Mouse (Mus musculus): ENCODE data around the gene Brsk1. TPM values are rescaled to one million over a fixed set of nuclear protein-coding genes. Genes with fewer than 3 reads are reported as not detected.

Brsk1 gene
- polyA plus RNA-seq, 1 experiment from 2014 or later = 7.1 TPM

- peak; percentile 48 for ATAC-seq
- WGBS = 2% methylated on average over 10 of the region's 14 CpGs
Measured at GRCm38 (mm10) chr7:4740309-4740727, 49.9 kb downstream of the Brsk1 start.

GRCm38 (mm10) chr7:4741151-4741550, 50.7 kb downstream of the Brsk1 start:
- no peaks in the 10 kb centered on the region for H3K9me3 ChIP-seq (ENCODE audit: control insufficient read depth, low read length)
- WGBS = 4% methylated on average over 4 of the region's 4 CpGs
- H3K27ac ChIP-seq (ENCODE audit: low read depth, low read length) = peak overlapping the region; percentile 95
- H3K4me3 ChIP-seq (ENCODE audit: low read length) = peak overlapping the region; percentile 75
- H3K36me3 ChIP-seq (ENCODE audit: control insufficient read depth, insufficient read depth, low read length) = no peaks in the 10 kb centered on the region
- no peak for ATAC-seq
- H3K9ac ChIP-seq (ENCODE audit: low read depth, low read length) = peak overlapping the region; percentile 91
- peak overlapping the region; percentile 85 for H3K4me2 ChIP-seq (ENCODE audit: low read length)
- H3K27me3 ChIP-seq (replicated peaks; ENCODE audit: control insufficient read depth, insufficient read depth, low read length) = no peaks in the 10 kb centered on the region
- H3K4me1 ChIP-seq (ENCODE audit: control insufficient read depth, insufficient read depth, low read depth, low read length) = peaks cover 25% of the 10 kb centered on the region

More at GRCm38 (mm10) chr7:4740309-4740727, 49.9 kb downstream of the Brsk1 start:
- Histone ChIP-seq H3K4me2 (ENCODE audit: low read length) (peak overlapping the region; percentile 85), H3K36me3 (ENCODE audit: control insufficient read depth, insufficient read depth, low read length) (no peaks in the 10 kb centered on the region), H3K9ac (ENCODE audit: low read depth, low read length) (peak overlapping the region; percentile 91), H3K27ac (ENCODE audit: low read depth, low read length) (peak overlapping the region; percentile 95), H3K4me1 (ENCODE audit: control insufficient read depth, insufficient read depth, low read depth, low read length) (peaks cover 25% of the 10 kb centered on the region), H3K9me3 (ENCODE audit: control insufficient read depth, low read length) (no peaks in the 10 kb centered on the region), H3K27me3 (replicated peaks; ENCODE audit: control insufficient read depth, insufficient read depth, low read length) (no peaks in the 10 kb centered on the region), H3K4me3 (ENCODE audit: low read length) (peak overlapping the region; percentile 75)

GRCm38 (mm10) chr7:4741672-4742481, 51.5 kb downstream of the Brsk1 start:
- no peak for ATAC-seq
- Histone ChIP-seq H3K4me3 (ENCODE audit: low read length) (peak overlapping the region; percentile 75), H3K9ac (ENCODE audit: low read depth, low read length) (peak overlapping the region; percentile 91; the same call in 1 of the 2 replicates), H3K27ac (ENCODE audit: low read depth, low read length) (peak overlapping the region; percentile 95), H3K36me3 (ENCODE audit: control insufficient read depth, insufficient read depth, low read length) (peaks cover 5% of the 10 kb centered on the region; the same call in 1 of the 2 replicates), H3K4me1 (ENCODE audit: control insufficient read depth, insufficient read depth, low read depth, low read length) (peaks cover 25% of the 10 kb centered on the region), H3K9me3 (ENCODE audit: control insufficient read depth, low read length) (no peaks in the 10 kb centered on the region), H3K4me2 (ENCODE audit: low read length) (peak overlapping the region; percentile 85), H3K27me3 (replicated peaks; ENCODE audit: control insufficient read depth, insufficient read depth, low read length) (no peaks in the 10 kb centered on the region)
- 81% methylated on average over 21 of the region's 21 CpGs for WGBS

GRCm38 (mm10) chr7:4742482-4742819, 52.0 kb downstream of the Brsk1 start:
- no peaks in the 10 kb centered on the region for H3K9me3 ChIP-seq (ENCODE audit: control insufficient read depth, low read length)
- no peak overlapping the region for H3K4me3 ChIP-seq (ENCODE audit: low read length)
- no peaks in the 10 kb centered on the region for H3K27me3 ChIP-seq (replicated peaks; ENCODE audit: control insufficient read depth, insufficient read depth, low read length)
- ATAC-seq = no peak
- no peak overlapping the region for H3K27ac ChIP-seq (ENCODE audit: low read depth, low read length)
- H3K4me2 ChIP-seq (ENCODE audit: low read length) = no peak overlapping the region
- no peak overlapping the region; the same call in 1 of the 2 replicates for H3K9ac ChIP-seq (ENCODE audit: low read depth, low read length)
- 80% methylated on average over 6 of the region's 6 CpGs for WGBS
- peaks cover 5% of the 10 kb centered on the region; the same call in 1 of the 2 replicates for H3K36me3 ChIP-seq (ENCODE audit: control insufficient read depth, insufficient read depth, low read length)
- peaks cover 25% of the 10 kb centered on the region for H3K4me1 ChIP-seq (ENCODE audit: control insufficient read depth, insufficient read depth, low read depth, low read length)

GRCm38 (mm10) chr7:4743354-4743753, 53.0 kb downstream of the Brsk1 start:
- H3K9me3 ChIP-seq (ENCODE audit: control insufficient read depth, low read length) = no peaks in the 10 kb centered on the region
- no peaks in the 10 kb centered on the region for H3K27me3 ChIP-seq (replicated peaks; ENCODE audit: control insufficient read depth, insufficient read depth, low read length)
- H3K4me2 ChIP-seq (ENCODE audit: low read length) = no peak overlapping the region
- no peak overlapping the region for H3K27ac ChIP-seq (ENCODE audit: low read depth, low read length)
- ATAC-seq = no peak
- H3K36me3 ChIP-seq (ENCODE audit: control insufficient read depth, insufficient read depth, low read length) = peaks cover 5% of the 10 kb centered on the region; the same call in 1 of the 2 replicates
- H3K9ac ChIP-seq (ENCODE audit: low read depth, low read length) = no peak overlapping the region
- 75% methylated on average over 2 of the region's 2 CpGs for WGBS
- peaks cover 25% of the 10 kb centered on the region for H3K4me1 ChIP-seq (ENCODE audit: control insufficient read depth, insufficient read depth, low read depth, low read length)
- H3K4me3 ChIP-seq (ENCODE audit: low read length) = no peak overlapping the region

GRCm38 (mm10) chr7:4744886-4745285, 54.5 kb downstream of the Brsk1 start:
- no peaks in the 10 kb centered on the region for H3K27me3 ChIP-seq (replicated peaks; ENCODE audit: control insufficient read depth, insufficient read depth, low read length)
- 96% methylated on average over 4 of the region's 6 CpGs for WGBS
- no peak overlapping the region for H3K9ac ChIP-seq (ENCODE audit: low read depth, low read length)
- peaks cover 5% of the 10 kb centered on the region; the same call in 1 of the 2 replicates for H3K36me3 ChIP-seq (ENCODE audit: control insufficient read depth, insufficient read depth, low read length)
- peaks cover 21% of the 10 kb centered on the region for H3K4me1 ChIP-seq (ENCODE audit: control insufficient read depth, insufficient read depth, low read depth, low read length)
- H3K4me3 ChIP-seq (ENCODE audit: low read length) = no peak overlapping the region
- H3K27ac ChIP-seq (ENCODE audit: low read depth, low read length) = no peak overlapping the region
- no peak for ATAC-seq
- no peaks in the 10 kb centered on the region for H3K9me3 ChIP-seq (ENCODE audit: control insufficient read depth, low read length)
- H3K4me2 ChIP-seq (ENCODE audit: low read length) = no peak overlapping the region

- no peak for ATAC-seq
- no peak overlapping the region for H3K27ac ChIP-seq (ENCODE audit: low read depth, low read length)
- no peak overlapping the region for H3K9ac ChIP-seq (ENCODE audit: low read depth, low read length)
- no peaks in the 10 kb centered on the region for H3K27me3 ChIP-seq (replicated peaks; ENCODE audit: control insufficient read depth, insufficient read depth, low read length)
- WGBS = 85% methylated on average over 22 of the region's 22 CpGs
- no peaks in the 10 kb centered on the region for H3K9me3 ChIP-seq (ENCODE audit: control insufficient read depth, low read length)
- no peak overlapping the region for H3K4me3 ChIP-seq (ENCODE audit: low read length)
- peaks cover 14% of the 10 kb centered on the region for H3K4me1 ChIP-seq (ENCODE audit: control insufficient read depth, insufficient read depth, low read depth, low read length)
- peaks cover 5% of the 10 kb centered on the region; the same call in 1 of the 2 replicates for H3K36me3 ChIP-seq (ENCODE audit: control insufficient read depth, insufficient read depth, low read length)
- no peak overlapping the region for H3K4me2 ChIP-seq (ENCODE audit: low read length)
Measured at GRCm38 (mm10) chr7:4746326-4746980, 56.0 kb downstream of the Brsk1 start.

- H3K9ac ChIP-seq (ENCODE audit: low read depth, low read length) = no peak overlapping the region
- H3K36me3 ChIP-seq (ENCODE audit: control insufficient read depth, insufficient read depth, low read length) = peaks cover 5% of the 10 kb centered on the region; the same call in 1 of the 2 replicates
- 78% methylated on average over 9 of the region's 9 CpGs for WGBS
- H3K27ac ChIP-seq (ENCODE audit: low read depth, low read length) = no peak overlapping the region
- peaks cover 12% of the 10 kb centered on the region for H3K4me1 ChIP-seq (ENCODE audit: control insufficient read depth, insufficient read depth, low read depth, low read length)
- no peaks in the 10 kb centered on the region for H3K9me3 ChIP-seq (ENCODE audit: control insufficient read depth, low read length)
- no peak overlapping the region for H3K4me3 ChIP-seq (ENCODE audit: low read length)
- H3K27me3 ChIP-seq (replicated peaks; ENCODE audit: control insufficient read depth, insufficient read depth, low read length) = no peaks in the 10 kb centered on the region
- no peak overlapping the region for H3K4me2 ChIP-seq (ENCODE audit: low read length)
- no peak for ATAC-seq
Measured at GRCm38 (mm10) chr7:4747156-4747899, 56.9 kb downstream of the Brsk1 start.

Measured in hindbrain, embryonic 16.5 days (tissue).